Mouse (Mus musculus): Measurements from ENCODE around the gene Ak5.

GRCm38 (mm10) chr3:152442795-152443194, 225.4 kb downstream of the Ak5 start:
- TF ChIP-seq EP300 (optimal IDR thresholded peaks at IDR 0.05): no peak
- TF ChIP-seq CTCF (IDR thresholded peaks at IDR 0.05; ENCODE audit: low read depth): no peak

Data from stomach, postnatal 0 days (tissue).